Mouse (Mus musculus): ENCODE measurements around the gene C1ra.
A peak's percentile ranks its signal among the peaks of the same experiment; 100 is the strongest.
"Not testable (repeated sequence)": the region's sequence is repeated elsewhere in the genome, so short reads cannot be mapped to it uniquely, and the experiment has no call there.

C1ra gene

DNA sequence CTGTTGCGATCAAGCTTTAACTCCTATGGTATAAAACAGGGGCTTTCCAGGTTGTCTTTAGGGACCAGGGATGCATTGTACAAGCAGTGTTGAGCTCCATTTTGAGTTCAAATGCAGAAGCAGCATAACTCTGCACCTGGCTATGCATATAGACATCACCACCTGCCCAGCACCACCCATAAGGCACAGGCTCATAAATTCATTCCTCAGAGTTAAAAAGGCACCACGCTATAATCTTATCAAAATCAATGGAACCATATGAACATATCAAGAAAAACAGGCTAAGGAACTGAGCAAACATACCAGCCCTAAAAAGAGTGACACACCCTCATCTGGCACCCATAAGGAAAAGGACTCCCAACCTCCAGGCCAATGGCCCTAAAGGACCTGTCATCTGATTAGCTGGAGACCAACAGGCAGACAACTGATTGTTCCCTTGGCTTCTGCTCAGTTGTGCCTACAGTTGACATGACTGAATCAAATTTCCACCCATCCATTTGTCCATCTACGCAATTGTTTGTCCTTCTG is 36.9 kb downstream of the C1ra start:
- no peak for DNase-seq

- DNase-seq: no peak
Observed at GRCm38 (mm10) chr6:124552766-124553165, 40.6 kb downstream of the C1ra start.

GRCm38 (mm10) chr6:124555956-124556355 is 43.8 kb downstream of the C1ra start:
- DNase-seq: not testable (repeated sequence)

- DNase-seq: not testable (repeated sequence)
Observed at GRCm38 (mm10) chr6:124561156-124561555, 49.0 kb downstream of the C1ra start.

DNA sequence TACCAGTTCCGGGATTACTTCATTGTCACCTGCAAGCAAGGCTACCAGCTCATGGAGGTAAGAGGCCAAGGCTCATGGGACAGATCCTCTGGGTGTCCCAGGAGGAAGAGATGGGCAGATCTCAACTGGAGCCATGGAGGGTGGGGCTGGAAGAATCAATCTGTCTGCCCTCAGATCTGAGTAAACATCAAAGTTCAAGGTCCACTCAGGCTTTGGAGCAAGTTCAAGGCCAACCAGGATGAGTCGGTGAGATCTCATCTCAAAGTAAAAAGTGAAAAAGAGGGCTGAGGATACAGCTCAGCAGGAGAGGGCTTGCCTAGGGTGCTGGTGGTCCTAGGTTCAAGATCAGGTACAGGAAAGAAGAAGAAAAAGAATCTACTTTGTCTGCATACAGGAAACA is 49.4 kb downstream of the C1ra start:
- not testable (repeated sequence) for DNase-seq

GRCm38 (mm10) chr6:124570026-124570425 is 57.8 kb downstream of the C1ra start, which contains the start of gene C1rb:
C1rb (plus strand) TSS chr6:124570294.
- peak; percentile 39 for DNase-seq
